Mouse (Mus musculus) ES-Bruce4 (cell line): ENCODE results near the gene Uqcc1. TPM values are rescaled to one million over a fixed set of nuclear protein-coding genes. Genes with fewer than 3 reads are reported as not detected.
A peak's percentile ranks its signal among the peaks of the same experiment; 100 is the strongest.

Experiments used
- H3K27ac ChIP-seq: 2 replicates; pipeline ENCODE4 v1.5.1; 2012; ENCODE audit warnings: low read length, inconsistent platforms; ENCODE audit not compliant: insufficient read depth
- H3K27me3 ChIP-seq: 2 replicates; pipeline ENCODE4 v1.6.1; 2012; ENCODE audit warnings: mild to moderate bottlenecking, low read length, inconsistent platforms; ENCODE audit not compliant: control insufficient read depth, poor library complexity, insufficient read depth, severe bottlenecking
- H3K36me3 ChIP-seq: 2 replicates; pipeline ENCODE4 v1.6.1; 2012; ENCODE audit warnings: inconsistent platforms, mild to moderate bottlenecking, low read length, moderate library complexity; ENCODE audit not compliant: control insufficient read depth, poor library complexity, insufficient read depth, severe bottlenecking
- H3K4me1 ChIP-seq: one replicate; pipeline ENCODE4 v1.8.1; 2011; ENCODE audit warnings: low read length; ENCODE audit not compliant: control insufficient read depth, insufficient read depth
- H3K4me3 ChIP-seq: 2 replicates; pipeline ENCODE4 v1.5.1; 2011; ENCODE audit warnings: low read depth, mild to moderate bottlenecking, low read length
- H3K9ac ChIP-seq: 2 replicates; pipeline ENCODE4 v1.6.1; 2012; ENCODE audit warnings: low read depth, mild to moderate bottlenecking, inconsistent platforms; ENCODE audit not compliant: poor library complexity, severe bottlenecking
- H3K9me3 ChIP-seq: replicated peaks from 2 replicates; pipeline ENCODE4 v1.6.1; 2012; ENCODE audit warnings: mild to moderate bottlenecking, low read length, inconsistent platforms; ENCODE audit not compliant: control insufficient read depth, poor library complexity, insufficient read depth, severe bottlenecking
- CTCF ChIP-seq: IDR thresholded peaks from one replicate; pipeline ENCODE4 v1.8.1; 2011; ENCODE audit warnings: low read depth, low read length
- EP300 ChIP-seq: IDR thresholded peaks from 2 replicates; pipeline ENCODE4 v1.6.1; 2011; ENCODE audit warnings: low read depth, low read length; ENCODE audit not compliant: insufficient read depth
- POLR2A ChIP-seq: IDR thresholded peaks from one replicate; pipeline ENCODE4 v1.8.1; 2011; ENCODE audit warnings: low read length; ENCODE audit not compliant: insufficient read depth
- polyA plus RNA-seq: library from polyadenylated mRNA; stranded (reverse); fragments of >200 nt; gene quantifications from 2 replicates; pipeline ENCODE4 v1.2.4, GENCODE M21; 2011; ENCODE audit warnings: low read depth; ENCODE audit not compliant: missing spikeins, insufficient read depth, insufficient read length

The Uqcc1 gene
- polyA plus RNA-seq, 1 experiment = 65.2 TPM

- no peak overlapping the region for H3K27ac ChIP-seq
- H3K9ac ChIP-seq = no peak overlapping the region
- H3K27me3 ChIP-seq = no peaks in the 10 kb centered on the region
- H3K9me3 ChIP-seq = no peaks in the 10 kb centered on the region
- TF ChIP-seq CTCF (no peak), POLR2A (no peak), EP300 (no peak)
- H3K4me3 ChIP-seq = no peak overlapping the region
- peaks cover 15% of the 10 kb centered on the region for H3K36me3 ChIP-seq
- peaks cover 1% of the 10 kb centered on the region for H3K4me1 ChIP-seq
These were observed 31.8 kb upstream of the Uqcc1 start for GRCm38 (mm10) chr2:155961862-155962261.

GRCm38 (mm10) chr2:155959981-155960380 lies 29.9 kb upstream of the Uqcc1 start:
- H3K4me3 ChIP-seq = no peak overlapping the region
- peaks cover 10% of the 10 kb centered on the region for H3K36me3 ChIP-seq
- H3K9ac ChIP-seq = no peak overlapping the region
- no peaks in the 10 kb centered on the region for H3K27me3 ChIP-seq
- peaks cover 1% of the 10 kb centered on the region for H3K4me1 ChIP-seq
- H3K27ac ChIP-seq = no peak overlapping the region
- TF ChIP-seq POLR2A (no peak), CTCF (no peak), EP300 (no peak)
- no peaks in the 10 kb centered on the region for H3K9me3 ChIP-seq

GRCm38 (mm10) chr2:155956134-155957059 lies 26.3 kb upstream of the Uqcc1 start, which contains the start of gene Cep250:
Gene Cep250 (plus strand): TSS chr2:155956458.
- Histone ChIP-seq H3K36me3 (no peaks in the 10 kb centered on the region; the same call in 1 of the 2 replicates), H3K4me3 (peak within 1 kb of the TSS; percentile 98), H3K9ac (peak within 1 kb of the TSS; percentile 97), H3K9me3 (no peaks in the 10 kb centered on the region), H3K4me1 (peaks cover 1% of the 10 kb centered on the region), H3K27me3 (no peaks in the 10 kb centered on the region), H3K27ac (peak within 1 kb of the TSS; percentile 88)
- no peak for TF ChIP-seq CTCF
- no peak for TF ChIP-seq EP300
- TF ChIP-seq POLR2A = peak; percentile 81

GRCm38 (mm10) chr2:155952006-155952405 lies 21.9 kb upstream of the Uqcc1 start:
- no peak overlapping the region for H3K4me3 ChIP-seq
- TF ChIP-seq POLR2A (no peak), CTCF (no peak), EP300 (no peak)
- H3K9ac ChIP-seq = no peak overlapping the region
- no peaks in the 10 kb centered on the region for H3K4me1 ChIP-seq
- H3K27ac ChIP-seq = no peak overlapping the region
- no peaks in the 10 kb centered on the region for H3K27me3 ChIP-seq
- no peaks in the 10 kb centered on the region for H3K36me3 ChIP-seq
- H3K9me3 ChIP-seq = no peaks in the 10 kb centered on the region

- Histone ChIP-seq H3K9ac (no peak overlapping the region), H3K36me3 (no peaks in the 10 kb centered on the region), H3K4me1 (no peaks in the 10 kb centered on the region), H3K4me3 (no peak overlapping the region), H3K27ac (no peak overlapping the region), H3K9me3 (no peaks in the 10 kb centered on the region), H3K27me3 (no peaks in the 10 kb centered on the region)
- TF ChIP-seq EP300 (no peak), POLR2A (no peak), CTCF (no peak)
These were observed 19.3 kb upstream of the Uqcc1 start for GRCm38 (mm10) chr2:155949362-155949761.
